Mouse (Mus musculus) c-Kit-positive CD71-positive TER-119-negative erythroid progenitor cells, embryonic 14.5 days (primary cell): ENCODE results near the gene Cfap44.

Experiments used
- DNase-seq: peaks from one replicate; pipeline ENCODE4 v3.0.0-alpha.2; 2013; ENCODE audit warnings: low read depth

Gene Cfap44

DNA sequence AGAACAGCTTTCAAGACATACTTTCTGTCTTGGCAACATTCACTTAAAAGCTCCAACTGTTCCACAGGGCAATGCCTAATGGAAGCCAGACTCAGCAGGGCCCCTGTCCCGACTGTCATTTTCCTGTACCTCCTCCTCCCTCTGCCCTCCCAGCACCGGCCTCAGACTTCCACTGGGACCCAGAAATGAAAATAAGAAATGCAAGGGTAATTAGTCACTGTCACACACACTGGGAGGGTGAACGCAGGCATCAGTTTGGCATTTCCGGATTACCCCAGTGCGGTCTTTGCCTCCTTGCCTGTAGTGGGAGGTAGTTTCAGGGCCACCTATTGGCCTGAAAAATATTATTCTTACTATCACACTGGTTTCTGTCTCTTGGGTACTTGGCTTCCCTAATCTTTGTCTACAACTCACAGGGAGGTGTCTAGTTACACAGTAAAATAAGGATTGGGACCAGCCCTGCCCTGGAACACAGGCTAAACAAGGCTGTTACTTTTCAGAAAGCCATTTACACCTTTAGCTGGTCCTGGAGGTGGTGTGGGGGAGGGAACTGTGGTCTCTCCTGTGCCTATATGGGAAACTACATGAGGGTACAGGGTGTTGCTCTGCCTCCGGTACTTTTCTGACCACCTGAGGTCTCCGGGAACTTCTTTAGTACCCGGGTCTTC is 100.0 kb downstream of the Cfap44 start:
- DNase-seq = no peak

GRCm38 (mm10) chr16:44496971-44497464 is 102.4 kb downstream of the Cfap44 start:
- no peak for DNase-seq

DNA sequence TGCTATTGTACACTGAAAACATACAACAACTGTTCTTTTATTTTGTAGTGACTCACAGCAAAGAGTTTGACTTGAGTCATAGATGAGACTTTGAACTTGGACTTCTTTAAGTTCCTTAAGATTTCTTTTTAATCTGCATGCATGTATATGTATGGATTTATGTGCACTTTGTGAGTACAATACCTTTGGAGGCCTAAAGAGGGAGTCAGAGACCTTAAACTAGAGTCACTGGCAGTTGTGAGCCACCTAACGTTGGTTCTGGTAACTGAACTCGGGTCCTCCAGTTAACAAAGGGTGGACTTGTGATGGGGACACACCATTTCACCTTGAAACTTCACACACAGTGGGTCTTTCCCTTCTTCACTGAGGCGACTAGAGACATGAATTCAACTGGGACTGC is 103.9 kb downstream of the Cfap44 start:
- DNase-seq = no peak

DNA sequence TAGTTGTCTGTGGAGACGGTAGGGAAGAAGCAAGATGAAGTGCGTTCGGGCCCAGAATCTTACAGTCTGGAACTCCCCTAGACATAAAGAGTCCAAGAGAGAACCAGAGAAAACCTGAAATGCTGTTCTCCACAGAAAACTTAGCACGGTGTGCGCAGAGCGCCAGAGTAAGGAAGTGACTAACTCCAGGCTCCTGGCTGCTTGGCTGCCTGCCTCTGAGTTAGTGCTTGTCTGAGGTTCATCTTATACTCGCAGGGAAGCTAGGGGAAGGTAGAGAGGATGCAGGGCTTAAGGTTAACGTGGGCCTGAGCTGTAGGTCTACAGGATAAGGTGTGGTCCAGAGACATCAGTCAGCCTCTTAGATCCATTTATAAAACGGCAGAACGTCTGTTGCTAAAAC is 107.2 kb downstream of the Cfap44 start:
- no peak for DNase-seq

DNA sequence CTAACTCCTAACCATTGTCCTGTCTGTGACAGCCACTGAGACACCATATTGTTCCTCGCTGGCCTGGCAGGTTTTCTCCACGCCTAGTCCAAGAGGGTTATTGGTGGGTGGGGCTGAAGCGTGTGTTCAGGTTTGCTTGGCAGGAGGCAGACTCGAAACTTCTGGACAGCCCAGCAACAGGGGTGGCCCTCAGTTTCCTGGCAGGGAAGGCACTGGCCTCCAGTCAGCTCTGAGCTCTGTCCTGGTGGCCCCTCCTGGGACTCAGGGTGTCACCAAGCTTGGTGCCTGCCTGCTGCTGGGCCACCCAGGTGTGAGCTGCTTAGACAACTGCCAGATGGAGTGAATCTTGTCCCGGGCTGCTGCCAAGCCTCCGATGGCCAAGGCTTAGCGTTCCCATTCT is 107.7 kb downstream of the Cfap44 start:
- DNase-seq = no peak

- DNase-seq = no peak
Measured at GRCm38 (mm10) chr16:44502895-44503575, 108.4 kb downstream of the Cfap44 start.

- no peak for DNase-seq
Measured at GRCm38 (mm10) chr16:44505243-44505642, 110.6 kb downstream of the Cfap44 start.

GRCm38 (mm10) chr16:44507027-44507929 is 112.7 kb downstream of the Cfap44 start:
- DNase-seq = no peak

DNA sequence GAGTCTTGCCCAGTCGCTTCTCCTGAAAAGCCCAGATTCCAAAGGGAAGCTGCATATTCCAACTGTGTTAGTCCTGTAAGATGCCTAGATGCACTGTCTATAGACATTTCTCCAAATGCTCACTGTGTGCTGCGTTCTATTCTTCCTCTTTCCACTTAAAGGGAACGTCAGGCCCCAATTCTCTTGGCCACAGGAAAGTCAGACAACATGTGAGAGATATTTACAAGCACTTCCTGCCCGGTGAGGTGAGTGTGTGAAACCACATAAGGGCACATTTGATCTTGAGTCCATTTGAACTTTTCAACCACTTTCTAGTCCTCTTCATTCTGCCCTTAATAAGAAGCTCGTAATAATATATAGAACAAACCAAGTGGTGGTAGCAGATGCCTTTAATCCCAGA is 113.4 kb downstream of the Cfap44 start:
- no peak for DNase-seq

GRCm38 (mm10) chr16:44508772-44509171 is 114.2 kb downstream of the Cfap44 start:
- DNase-seq = no peak

DNA sequence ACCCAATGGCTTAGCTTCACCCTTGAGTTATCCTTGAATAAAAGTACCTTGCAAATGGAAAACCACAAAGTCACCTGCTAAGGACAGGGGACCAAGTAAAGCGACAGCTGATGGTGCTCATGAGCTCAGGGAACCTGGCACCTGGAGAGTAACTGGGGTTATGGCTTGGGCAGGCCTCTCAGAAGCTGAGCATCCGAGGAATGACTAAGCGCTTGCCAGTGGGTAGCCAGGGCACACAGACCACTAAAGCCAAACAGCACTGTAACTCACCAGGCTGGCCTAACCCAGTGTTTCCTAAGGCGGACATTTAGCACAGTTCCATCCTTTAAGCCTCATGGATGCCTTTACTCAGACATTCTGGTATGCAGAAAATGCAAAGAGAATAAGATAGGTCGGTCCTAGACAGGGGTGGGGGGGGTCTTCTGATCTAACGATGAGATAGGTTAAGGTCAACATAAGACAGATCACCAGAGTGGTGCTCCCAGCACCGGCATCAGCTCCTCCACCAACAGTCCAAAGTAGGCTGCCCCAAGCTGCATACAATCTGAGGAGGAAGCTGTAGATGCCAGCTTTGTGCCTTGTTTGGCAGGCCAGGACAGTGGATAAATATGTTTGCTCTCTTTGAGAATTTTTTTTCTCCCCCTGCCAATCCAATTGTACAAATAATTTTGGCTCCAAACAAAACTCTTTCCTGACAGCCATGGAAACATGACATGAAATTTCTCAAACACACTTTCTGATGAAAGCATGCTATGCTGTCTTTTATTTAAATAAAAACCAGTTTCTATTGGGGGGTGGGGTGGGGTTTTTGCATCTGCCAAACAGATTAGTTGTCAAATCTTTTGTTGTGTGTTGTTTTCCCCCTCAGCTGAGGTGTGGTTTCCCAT is 115.1 kb downstream of the Cfap44 start:
- no peak for DNase-seq

GRCm38 (mm10) chr16:44510521-44511213 is 116.1 kb downstream of the Cfap44 start:
- no peak for DNase-seq

DNA sequence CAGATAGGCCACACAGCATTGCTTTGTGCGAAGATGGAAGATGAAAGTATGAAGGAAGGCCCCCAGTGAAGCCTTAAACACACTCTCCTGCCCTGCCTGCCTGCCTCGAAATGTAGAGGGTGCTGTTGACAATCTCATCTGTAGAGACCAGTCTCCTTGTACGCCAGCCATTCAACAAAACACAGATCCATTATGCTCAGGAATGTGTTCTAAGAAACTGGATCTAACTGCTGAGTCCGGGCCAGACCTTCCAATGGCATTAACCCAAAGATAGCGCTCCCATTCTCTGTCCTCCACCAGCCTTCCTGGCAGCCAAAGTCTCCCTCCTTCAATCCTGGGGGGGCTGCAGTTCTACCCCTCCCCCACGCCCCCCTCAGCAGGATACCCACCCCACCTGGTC is 121.9 kb downstream of the Cfap44 start:
- DNase-seq = no peak

- no peak for DNase-seq
Measured at GRCm38 (mm10) chr16:44523595-44523994, 129.0 kb downstream of the Cfap44 start.

DNA sequence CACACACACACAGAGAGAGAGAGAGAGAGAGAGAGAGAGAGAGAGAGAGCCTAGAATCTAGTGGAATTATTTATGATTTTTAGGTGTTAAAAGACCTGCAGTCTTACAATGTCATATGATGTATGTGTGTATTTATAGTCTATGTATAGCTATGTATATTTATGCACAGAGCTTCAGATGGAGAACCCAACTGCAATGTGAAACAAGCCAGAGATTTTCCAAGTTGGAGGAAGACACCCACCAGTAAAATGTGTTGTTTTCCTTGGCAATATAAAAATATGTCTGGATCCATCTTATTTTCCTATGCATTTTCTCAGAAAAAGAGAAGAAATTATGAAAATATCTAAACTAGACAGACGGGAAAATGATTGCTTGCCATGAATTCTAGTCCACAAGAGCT is 131.4 kb downstream of the Cfap44 start:
- no peak for DNase-seq

DNA sequence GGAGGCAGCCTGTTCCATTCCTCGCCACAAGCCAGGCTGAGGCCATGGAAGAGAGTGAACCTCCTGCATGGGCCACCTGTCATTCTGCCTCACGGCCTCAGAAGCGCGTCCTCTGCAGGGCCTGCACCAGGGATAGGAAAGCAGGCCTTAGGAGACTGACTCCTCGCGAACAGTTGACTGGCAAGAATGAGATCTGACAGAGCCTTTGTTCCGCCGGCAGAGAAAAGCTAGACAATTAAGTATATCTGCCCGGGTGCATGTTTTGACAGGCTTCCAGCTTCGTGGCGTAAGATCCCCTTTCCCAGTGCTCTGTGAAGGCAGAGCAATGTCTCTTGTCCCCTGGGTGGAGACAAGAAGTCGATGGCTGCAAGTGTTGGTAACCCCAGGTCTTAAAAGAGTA is 132.1 kb downstream of the Cfap44 start:
- no peak for DNase-seq

DNA sequence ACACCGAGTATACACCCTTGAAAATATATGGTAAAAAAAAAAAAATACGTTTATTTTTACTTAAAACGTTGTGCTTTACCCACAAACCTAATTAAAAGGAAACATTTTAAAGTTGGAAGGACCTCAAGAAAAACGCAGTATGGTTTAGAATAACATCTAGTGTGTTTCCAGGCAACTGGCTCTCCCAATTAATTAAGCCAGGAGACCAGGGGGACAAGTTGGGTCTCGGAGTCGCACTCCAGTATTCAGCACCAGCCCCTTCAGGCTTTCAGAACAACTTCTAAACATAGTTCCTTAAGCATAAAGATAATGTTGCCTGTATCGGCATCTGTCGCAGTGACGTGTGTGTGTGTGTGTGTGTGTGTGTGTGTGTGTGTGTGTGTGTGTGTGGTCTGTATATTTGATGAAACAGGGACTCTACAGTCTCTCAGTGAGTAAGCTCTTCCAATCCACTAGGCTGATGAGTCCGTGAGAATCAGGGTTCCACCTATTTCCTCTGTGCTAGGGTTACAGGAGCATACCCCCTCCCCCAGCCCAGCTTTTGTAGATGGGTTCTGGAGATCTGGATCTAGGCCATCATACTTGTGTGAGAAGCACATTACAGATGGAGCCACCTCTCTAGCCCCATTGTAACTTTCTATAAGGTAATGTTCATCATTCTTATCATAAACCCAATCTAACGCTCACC is 132.8 kb downstream of the Cfap44 start:
- no peak for DNase-seq

DNA sequence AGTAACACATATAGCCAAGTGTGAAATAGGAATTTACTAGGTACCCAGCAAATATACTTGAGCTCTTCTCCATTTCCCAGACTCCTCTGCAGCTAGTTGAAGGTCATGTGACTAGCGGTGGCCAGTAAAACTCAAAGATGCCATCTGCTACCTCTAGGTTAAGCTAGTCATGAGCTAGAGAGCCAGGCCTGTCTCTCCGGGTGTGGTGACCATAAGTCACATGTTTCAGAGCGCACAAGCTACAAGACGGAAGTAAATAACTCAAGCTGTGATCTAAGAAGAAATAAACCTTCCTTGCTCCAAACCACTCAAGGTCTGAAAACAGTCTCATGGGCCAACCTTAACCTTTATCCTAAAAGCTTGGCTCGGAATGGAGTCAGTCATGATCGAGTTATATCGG is 134.4 kb downstream of the Cfap44 start:
- DNase-seq = no peak

DNA sequence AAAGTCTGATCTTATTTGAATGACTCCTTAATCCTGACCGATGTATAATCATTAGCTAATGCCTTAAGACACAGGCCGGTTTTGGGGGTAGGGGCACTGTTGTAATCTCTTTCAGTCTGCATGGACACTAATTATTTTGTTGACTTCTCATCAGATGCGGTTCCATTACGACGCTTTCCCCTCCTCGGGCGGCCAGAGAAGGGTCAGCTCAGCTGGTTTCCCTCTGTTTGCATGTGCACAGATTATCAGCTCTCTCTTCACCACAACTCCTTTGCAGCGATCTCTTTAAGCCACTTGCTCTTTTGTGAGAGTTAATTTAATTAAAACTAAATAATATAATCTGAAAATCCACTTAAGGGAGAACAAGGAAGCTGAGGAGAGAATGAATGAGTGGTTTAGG is 135.1 kb downstream of the Cfap44 start:
- no peak for DNase-seq

- DNase-seq = no peak
Measured at GRCm38 (mm10) chr16:44530191-44530590, 135.6 kb downstream of the Cfap44 start.
